Mouse (Mus musculus) adrenal gland (tissue): ENCODE measurements at regions not wholly inside any gene's neighbourhood (a gene's known extent, or its start where the extent isn't known, plus 50 kb on each side); places are given as distances from the start of the nearest gene placed in this dataset.
"Not testable (repeated sequence)": the region's sequence is repeated elsewhere in the genome, so short reads cannot be mapped to it uniquely, and the experiment has no call there.

ENCODE experiments used
- intact Hi-C: fragments of 180-260 bp; cut with DNase I; formaldehyde crosslinking; loops from one replicate; pipeline ENCODE4 v1.15.1; 2025

DNA sequence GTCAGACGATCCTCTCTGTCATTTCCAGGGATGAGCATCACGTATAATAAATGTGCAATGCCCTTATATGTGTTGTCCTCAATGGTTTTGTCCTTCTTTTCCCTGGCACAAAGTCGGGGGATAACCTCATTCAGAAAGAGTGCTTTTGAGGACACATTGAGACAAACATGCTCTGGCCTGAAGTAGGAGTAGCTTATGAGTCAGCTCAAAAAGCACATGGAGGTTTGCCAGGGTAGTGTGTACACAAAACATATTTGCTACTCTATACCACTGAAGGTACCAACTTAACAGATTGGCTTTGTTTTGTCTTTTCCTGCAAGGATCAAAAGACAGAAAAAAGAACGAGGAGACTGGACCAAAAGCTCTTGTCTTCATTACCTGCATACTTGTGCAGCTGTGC is 682.1 kb upstream of the Grid2 start:
- intact Hi-C loops, result no loop called here

DNA sequence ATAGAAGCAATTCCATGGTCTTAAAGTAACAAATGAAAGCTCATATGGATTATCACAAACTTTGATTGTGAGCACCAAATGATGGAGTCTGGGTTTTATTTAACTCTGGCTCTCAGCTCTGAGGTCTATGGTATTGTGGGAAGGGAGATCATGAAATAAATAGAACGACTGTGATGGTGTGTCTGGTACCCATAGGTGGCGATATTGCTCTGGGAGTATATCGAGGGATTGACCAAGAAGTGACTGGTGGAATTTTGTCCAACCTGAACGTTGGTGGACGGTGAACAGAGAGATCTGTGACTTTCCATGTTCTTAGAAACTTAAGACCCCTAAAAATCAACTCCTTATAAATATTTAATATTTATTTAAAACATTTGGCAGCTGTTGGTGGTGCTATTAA is 679.5 kb upstream of the Grid2 start:
- intact Hi-C loops, result loop anchor here (5.0 kb wide), 2 partner anchors 356 to 1991 kb away; no protein-coding TSS in a partner anchor

DNA sequence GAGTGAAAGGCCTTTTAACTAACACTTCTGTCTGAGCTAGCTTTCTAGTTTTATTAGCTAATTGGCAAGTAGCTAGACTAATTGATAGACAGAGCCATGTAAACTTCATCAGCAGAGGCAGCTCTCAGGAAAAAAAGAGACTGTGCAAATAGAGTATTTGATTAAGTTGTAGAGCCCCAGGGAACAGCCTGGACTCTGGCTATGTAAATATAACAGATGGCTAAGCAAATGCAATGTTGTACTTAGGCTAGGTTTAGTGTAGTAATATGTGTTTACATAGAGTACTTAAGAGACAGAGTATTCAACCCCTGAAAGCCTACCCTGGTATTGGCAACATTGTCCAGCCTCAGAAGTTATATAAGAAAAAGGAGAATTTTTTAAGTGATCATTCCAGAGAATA is 635.1 kb upstream of the Grid2 start:
- intact Hi-C loops, result no loop called here

DNA sequence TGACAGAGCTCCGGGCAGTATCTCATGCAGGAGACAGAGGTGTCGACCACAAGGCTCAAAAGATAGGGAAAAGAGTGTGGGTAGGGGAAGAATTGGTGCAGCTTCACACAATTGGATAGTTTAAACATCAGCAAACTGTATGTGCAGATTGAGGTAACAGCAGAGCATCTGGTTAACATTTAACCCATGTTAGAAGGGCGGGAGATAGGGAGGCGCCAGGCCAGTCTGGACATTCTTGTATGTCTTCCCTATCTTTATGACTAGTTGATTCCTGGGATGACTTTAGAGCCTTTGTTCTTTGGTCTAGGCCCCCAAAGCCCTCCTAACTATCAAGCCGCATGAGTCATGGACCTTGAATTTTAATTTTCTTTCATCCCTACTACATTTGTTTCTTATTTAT is 587.6 kb upstream of the Grid2 start:
- intact Hi-C loops, result not testable (repeated sequence)

DNA sequence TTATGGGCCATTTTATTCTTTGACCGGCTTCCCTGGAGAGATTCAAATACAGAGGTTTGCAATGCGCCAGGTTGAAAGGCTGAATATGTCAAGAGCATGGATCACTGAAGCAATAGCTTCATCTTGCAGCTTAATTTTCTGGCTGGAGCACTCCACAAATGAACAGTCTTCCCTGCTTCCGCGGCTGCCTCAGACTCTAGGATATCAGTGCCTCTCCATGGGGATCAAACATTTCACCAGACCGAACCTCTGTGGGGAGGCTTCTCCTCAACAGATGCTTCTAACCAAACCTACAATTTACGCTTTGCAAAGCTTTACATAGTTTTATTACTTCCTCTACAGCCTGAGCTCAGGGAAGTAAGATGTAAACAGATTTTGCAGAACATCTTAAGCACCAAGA is 537.3 kb upstream of the Grid2 start:
- intact Hi-C loops, result no loop called here

DNA sequence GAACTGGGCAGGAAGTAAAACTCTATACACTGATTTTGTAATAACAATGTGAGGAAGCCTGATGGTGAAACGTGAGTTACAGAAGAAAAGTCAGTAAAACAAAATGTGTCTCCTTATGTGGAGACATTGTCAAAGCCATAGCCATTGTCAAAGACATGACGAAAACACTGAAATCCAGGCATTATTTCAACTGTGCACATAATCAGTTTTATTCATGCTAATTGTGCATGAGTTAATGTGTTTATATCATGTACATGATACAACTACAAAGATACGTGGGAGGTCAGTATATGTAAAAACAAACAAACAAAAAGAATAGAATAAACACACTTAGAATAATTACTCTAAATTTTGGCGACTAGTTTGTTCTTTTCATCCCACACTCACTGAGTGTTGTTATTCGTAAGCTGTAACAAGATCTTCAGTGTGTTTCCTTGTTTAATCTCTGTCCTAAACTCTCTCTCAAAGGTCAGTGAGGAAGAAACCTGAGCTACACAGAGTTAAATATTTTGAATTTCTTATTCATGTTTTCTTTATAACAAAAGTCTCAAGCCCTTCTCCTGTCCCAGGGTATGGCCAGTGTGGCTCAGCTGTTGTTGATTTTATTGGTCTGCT is 536.0 kb upstream of the Grid2 start:
- intact Hi-C loops, result no loop called here
